Mouse (Mus musculus) liver, adult (tissue): ENCODE measurements at regions not wholly inside any gene's neighbourhood (a gene's known extent, or its start where the extent isn't known, plus 50 kb on each side); places are given as distances from the start of the nearest gene placed in this dataset.

ENCODE experiments used
- GATA4 ChIP-seq: IDR thresholded peaks from 2 replicates; pipeline ENCODE4 v1.6.1; 2014; ENCODE audit warnings: mild to moderate bottlenecking, low read length; ENCODE audit not compliant: insufficient replicate concordance

DNA sequence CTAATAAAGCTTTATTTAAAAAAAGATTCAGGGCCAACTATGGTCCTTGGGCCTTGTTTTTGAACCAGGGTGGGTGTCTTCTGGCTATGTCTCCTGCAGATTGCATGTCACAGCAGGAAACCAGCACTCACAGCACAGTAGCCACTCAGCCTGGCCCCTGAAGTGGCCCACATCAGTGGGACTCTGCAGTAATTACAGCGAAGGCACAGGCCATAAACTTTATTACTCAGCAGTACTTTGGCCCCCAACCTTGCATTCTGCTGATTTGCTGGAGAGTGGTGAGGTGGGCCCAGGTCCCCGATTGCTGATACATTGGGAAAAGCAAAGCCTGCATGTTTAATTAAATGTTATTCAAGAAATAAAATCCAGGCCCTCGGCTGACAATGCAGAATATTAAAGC, 303.6 kb upstream of the Kdm8 start:
- TF ChIP-seq GATA4, result no peak

DNA sequence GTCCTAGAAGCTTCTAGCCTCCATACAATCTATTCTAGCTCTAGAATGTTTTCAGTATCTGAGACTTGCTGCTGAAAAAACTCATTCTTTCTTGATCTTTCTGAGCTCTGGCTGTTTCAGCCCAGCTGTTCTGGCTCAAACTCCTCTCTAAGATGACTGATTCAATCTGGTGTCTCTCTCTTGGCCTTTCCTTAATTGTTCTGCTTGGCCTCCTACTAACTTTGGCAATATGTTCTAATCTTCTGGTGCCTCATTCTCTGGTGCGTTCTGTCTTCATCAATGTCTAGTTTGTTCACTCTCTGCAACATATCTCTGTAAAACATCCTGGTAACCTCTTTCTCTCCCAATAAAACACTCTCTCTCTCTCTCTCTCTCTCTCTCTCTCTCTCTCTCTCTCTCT, 302.6 kb upstream of the Kdm8 start:
- TF ChIP-seq GATA4, result no peak

DNA sequence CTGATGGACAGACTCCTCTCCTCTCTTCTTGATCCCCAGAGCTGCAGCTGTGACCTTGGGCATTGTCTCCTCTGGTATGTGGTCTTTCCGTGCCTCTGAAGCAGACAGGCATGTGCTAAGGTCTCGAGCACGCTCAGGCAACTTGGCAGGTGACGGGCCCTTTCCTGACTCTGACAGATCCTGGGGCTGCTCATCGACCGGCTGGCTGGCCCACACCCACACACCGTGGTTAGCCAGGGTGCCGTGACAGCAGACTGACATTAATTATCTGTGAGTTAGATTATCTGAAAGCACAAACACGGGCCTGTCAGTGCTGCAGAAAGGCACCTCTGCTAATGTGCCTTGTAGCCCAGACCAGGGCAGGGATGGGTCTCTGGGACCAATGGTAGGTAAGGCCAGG, 298.5 kb upstream of the Kdm8 start:
- TF ChIP-seq GATA4, result no peak

DNA sequence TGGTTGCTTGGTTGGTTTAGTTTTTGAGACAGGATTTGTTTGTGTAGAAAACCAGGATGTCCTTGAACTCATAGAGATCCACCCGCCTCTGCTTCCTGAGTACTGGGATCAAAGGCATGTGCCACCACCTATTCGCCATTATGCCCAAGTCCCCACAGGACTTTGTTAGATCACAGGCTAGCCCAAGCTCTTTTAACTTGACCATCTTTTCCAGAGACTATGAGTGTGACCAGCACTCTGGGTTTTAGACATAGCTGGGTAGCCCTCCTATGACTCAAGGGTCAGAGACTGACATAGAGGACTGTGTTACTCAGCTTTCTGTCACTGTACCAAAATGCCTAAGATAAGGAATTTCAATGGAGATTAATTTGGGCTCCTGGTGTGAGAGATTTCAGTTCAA, 295.3 kb upstream of the Kdm8 start:
- TF ChIP-seq GATA4, result no peak

DNA sequence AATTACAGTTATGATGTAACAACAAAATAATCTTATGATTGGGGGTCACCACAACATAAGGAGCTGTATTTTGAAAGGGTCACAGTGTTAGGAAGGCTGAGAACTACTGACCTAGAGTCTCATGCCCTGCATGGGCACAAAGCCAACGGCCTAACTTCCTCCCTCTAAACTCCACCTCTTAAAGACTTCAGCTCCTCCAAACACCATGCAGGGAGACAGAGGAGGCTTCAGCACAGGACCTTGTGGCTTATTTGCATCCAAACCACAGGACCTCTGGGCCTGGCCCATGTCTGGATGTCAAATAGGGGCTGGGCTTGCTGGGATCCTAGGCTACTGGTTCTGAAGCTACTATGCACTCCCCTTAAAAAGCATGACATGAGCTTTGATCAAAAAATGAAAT, 294.7 kb upstream of the Kdm8 start:
- TF ChIP-seq GATA4, result no peak

DNA sequence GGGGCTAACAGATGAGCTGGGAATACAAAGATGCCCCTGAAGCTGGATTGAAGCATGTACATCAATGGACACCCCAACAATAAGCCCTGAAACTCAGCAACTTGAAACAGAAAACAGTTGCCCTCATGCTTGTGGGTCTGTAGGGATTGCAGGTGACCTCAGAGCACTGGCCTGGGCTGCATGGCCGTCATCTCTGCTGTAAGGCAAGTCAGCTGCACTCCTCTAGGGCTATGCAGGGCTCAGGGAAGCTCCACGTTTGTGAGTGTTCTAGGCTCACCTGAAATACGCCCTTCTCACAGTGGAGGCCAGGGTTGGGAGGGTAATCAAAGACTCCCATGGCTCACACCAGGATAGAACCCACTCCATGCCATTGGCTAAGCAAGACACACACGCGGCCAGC, 292.2 kb upstream of the Kdm8 start:
- TF ChIP-seq GATA4, result no peak

DNA sequence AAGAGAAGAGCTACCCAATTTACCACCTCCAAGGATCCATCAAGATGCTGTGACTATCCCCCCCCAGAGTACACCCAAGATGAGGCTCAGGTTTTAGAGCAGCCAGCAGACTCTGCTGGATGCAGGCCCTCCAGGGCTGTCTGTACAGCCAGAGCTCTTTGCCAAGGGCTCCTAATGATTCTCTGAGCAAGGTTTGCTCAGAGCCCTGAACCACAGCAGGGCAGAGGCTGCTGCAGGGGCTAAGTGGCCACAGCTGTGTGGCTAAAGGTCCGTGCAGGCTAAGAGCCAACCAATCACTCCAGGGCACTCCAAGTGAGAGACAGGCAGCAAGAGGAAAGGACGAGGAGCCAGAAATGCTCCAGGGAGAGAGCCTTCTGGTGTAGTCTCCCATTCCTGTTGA, 289.2 kb upstream of the Kdm8 start:
- TF ChIP-seq GATA4, result no peak

DNA sequence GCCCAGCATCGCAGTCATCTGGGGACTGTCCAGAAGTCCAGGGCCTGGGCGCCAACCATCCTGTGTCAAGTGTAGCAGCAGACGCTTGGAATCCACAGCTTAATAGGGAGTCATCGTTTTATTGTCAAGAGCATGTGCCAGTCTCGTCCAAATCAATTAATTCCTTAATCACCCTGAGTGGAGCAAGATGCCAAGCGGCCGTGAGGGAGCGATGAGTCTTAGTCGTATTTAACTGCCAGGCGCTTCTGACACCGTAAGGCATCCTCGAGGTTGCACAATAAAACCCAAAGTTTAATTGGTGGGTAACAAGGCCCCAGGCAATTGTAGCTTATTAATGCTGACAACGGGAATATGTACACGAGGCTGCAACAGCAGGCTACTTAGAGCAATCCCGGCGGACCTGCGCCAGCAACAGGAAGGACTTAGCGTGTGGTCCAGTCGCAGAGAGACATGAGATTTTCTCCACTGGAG, 277.6 kb upstream of the Kdm8 start:
- no peak for TF ChIP-seq GATA4

DNA sequence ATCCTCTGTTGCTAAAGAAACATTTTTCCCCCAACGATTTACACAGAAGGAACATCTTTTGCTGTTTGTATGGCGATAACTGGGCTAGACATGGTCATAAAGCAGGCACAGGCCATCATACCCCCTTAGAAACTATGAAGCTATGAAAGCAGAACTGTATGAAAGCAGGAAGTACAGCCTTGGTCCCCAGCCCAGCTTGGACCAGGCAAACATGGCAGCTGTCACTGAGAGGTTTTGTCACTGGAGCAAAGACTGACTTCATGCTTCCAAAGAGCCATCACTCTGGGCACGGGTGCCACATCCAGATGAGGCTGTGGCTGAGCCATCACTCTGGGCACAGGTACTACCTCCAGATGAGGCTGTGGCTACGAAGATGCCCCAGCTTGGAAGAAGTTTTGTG, 276.8 kb upstream of the Kdm8 start:
- no peak for TF ChIP-seq GATA4

DNA sequence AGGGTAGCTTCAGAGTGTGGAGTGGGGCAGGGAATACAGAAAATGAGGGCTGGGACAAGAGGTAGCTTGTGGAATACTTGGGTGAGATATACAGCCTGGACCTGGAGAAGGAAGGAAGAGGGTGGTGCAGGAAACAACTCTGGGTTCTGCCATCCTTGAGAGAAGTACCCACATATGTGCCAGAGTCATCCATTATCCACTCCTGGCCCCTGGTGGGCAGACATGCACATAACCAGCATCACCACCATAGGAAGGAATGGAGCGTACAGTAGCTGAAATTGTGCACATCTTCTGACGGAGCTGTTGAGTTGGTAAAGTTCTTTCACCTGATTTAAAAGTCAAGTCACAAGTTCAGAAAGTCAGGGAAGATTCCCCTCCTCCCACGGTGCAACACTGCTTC, 262.9 kb upstream of the Kdm8 start:
- TF ChIP-seq GATA4, result no peak

DNA sequence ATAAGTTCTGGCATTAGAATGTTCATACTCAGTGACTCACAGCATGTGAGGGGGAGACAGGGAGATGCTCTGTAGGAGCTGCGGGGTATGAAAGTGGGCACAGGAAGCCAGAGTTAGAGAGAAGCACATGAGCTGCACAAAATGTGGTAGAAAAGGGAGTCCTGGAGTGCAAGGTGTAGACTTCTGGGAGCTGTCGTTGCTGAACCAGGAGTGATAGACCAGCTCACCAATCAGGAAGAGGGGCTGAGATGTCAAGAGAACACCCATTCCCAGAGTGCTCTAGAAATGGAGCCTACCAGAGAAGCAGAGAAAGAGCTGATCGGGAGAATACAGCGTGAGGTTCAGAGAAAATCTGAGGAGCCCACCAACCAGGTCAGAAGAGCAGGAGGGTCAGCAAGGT, 262.2 kb upstream of the Kdm8 start:
- no peak for TF ChIP-seq GATA4

DNA sequence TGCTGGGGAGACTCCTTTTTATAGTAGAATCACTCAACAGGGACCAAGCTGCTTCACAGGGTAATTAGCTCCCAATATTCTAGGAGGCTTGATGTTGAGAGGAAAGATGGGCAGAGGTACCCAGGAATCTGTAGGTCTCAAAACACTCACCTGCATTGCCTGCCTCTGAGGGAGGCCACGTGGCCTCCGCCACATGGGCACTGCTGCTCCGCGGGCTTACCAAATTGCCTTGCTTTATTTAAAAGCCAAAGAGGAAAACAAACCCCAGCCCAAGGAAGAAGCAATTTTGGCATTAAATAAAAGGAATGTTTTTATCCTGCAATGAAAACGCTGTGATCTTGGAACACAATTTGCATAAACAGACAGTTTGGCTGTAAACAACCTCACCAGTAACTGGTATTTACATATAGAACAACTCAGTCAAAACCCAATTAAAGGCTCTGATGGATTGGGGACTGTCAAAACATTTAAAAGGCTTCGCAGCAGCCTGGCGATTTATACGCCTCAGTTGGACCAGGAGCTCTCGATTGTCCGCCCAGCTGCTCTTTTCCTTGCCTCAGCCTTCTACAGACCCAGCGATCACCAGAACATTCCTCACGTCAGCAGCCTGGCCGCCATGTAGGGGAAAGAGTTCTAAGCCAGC, 259.3 kb upstream of the Kdm8 start:
- no peak for TF ChIP-seq GATA4

DNA sequence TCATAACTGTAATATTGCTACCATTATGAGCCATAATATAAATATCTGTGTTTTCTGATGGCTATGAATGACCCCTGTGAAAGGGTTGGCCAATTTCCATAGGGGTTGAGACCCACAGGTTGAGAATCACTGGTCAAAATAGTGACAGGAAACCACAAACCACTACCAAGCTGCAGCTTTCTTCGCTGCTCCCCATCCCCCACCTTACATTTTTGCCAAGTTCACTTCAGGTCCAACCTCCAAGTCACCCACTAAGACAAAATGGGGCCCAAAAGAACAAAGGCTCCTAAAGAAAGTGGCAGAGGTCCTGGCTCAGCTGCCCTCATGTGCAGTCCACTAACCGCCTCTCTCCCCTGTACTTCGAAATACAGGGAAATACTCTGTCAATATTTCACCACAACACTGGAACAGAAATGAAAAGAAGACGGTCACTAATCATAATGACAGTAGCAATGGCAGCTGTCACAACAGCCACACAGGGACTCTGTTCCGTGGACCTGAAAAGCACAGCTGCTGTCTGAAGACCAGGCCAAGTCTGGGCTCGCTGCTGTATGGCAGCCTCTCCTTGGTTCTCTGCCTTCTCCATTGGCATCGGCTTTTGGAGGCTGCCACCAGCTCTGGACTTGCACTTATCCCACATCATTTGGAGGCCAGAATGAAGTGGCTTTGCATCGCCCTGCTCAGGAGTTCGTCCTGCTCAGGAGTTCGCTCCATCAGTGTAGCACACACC, 257.3 kb upstream of the Kdm8 start:
- no peak for TF ChIP-seq GATA4

DNA sequence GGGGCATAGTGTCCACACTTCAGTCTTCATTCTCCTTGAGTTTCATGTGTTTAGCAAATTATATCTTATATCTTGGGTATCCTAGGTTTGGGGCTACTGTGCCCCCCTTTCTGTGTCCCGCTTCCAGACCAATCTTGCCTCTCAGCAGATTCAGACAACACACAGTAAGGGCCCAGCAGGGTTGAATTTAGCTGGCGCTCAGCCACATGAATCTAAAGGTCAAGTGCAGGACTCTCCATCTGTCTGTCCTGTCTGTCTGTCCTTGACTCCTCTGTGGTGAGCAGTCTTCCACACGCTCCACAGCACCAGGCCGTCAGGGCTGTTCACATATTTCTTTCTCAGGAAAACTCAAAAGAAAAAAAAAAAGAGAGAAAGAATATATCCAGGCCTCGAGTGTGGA, 255.5 kb upstream of the Kdm8 start:
- TF ChIP-seq GATA4, result no peak

DNA sequence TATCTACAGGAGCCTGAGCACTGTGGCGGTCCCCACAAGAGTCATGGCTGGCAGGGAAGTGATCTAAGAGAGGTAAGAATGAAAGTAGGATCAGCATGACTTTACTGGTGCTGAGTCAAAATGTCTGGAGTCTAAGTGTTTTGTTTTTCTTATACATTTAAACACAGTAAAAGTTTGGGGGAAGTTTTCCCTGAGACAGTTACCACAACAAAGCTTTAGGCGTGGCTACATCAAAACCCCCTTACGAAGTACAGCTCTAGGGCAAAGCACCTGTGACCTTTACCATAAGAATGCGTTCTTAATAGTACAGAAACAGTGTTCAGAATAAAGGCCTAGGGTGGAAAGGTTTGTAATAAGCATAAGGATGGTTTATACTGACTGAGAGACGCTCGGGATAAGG, 254.4 kb upstream of the Kdm8 start:
- TF ChIP-seq GATA4, result no peak

DNA sequence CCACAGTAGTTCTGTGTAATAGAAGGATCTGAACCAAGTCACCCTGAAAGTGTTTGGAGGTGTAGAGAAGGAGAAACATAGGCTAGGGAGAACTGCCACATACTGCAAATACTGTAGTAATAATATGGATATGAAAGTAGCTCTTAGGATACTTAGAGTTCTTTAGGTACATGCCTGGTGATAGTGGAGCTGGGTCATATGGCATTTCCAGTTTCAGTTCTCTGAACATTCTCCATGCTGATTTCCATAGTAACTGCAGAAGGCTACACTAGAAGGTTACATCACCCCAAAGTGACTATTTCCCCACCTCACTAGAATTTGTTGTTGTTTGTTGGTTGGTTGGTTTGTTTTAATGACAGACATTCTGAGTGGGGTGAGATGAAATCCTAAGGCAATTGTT, 253.2 kb upstream of the Kdm8 start:
- no peak for TF ChIP-seq GATA4
